Mouse (Mus musculus) G1E (cell line): ENCODE data around the gene Gramd1c. TPM values are rescaled to one million over a fixed set of nuclear protein-coding genes. Genes with fewer than 3 reads are reported as not detected.

Experiments
- ATAC-seq: 2 replicates; pipeline ENCODE4 v1.8.0; 2016; ENCODE audit warnings: mild to moderate bottlenecking; ENCODE audit not compliant: insufficient number of reproducible peaks, poor library complexity, low FRiP score, severe bottlenecking; ENCODE audit errors: extremely low read depth
- DNase-seq: peaks from one replicate; pipeline ENCODE4 v3.0.0; 2012; ENCODE audit warnings: low spot score
- H3K27me3 ChIP-seq: 2 replicates; pipeline ENCODE4 v1.6.1; 2012; ENCODE audit warnings: mild to moderate bottlenecking, low read length, inconsistent platforms; ENCODE audit not compliant: insufficient read depth
- H3K36me3 ChIP-seq: replicated peaks from 2 replicates; pipeline ENCODE3; 2012; ENCODE audit warnings: mild to moderate bottlenecking, inconsistent platforms
- H3K4me1 ChIP-seq: 2 replicates; pipeline ENCODE4 v1.6.1; 2012; ENCODE audit warnings: low read depth, low read length, inconsistent platforms, mixed read lengths; ENCODE audit not compliant: insufficient read depth
- H3K4me3 ChIP-seq: 2 replicates; pipeline ENCODE4 v1.5.1; 2012; ENCODE audit warnings: low read depth, mild to moderate bottlenecking, inconsistent platforms, low read length, moderate library complexity, mixed read lengths
- H3K9me3 ChIP-seq: replicated peaks from 2 replicates; pipeline ENCODE4 v1.6.1; 2012; ENCODE audit warnings: inconsistent platforms
- CTCF ChIP-seq: IDR thresholded peaks from 2 replicates; pipeline ENCODE4 v1.5.1; 2012; ENCODE audit warnings: low read depth, low read length, inconsistent platforms, mixed read lengths
- GATA1 ChIP-seq: IDR thresholded peaks from 2 replicates; pipeline ENCODE4 v1.6.1; 2012; ENCODE audit warnings: borderline replicate concordance, low read length, inconsistent platforms, mixed read lengths
- GATA2 ChIP-seq: IDR thresholded peaks from 2 replicates; pipeline ENCODE4 v1.6.1; 2012; ENCODE audit warnings: low read depth, low read length, inconsistent platforms, borderline replicate concordance
- POLR2AphosphoS5 ChIP-seq: IDR thresholded peaks from 2 replicates; pipeline ENCODE4 v1.6.1; 2012; ENCODE audit warnings: low read depth, low read length, inconsistent platforms; ENCODE audit not compliant: insufficient replicate concordance
- TAL1 ChIP-seq: conservative IDR thresholded peaks from 2 replicates; pipeline ENCODE4 v1.6.1; 2012; ENCODE audit warnings: low read depth, low read length, inconsistent platforms, mixed read lengths
- polyA plus RNA-seq: library from polyadenylated mRNA; stranded (reverse); fragments of >175 nt; gene quantifications from 2 replicates; pipeline ENCODE4 v1.2.3, GENCODE M21; 2012
- total RNA-seq, 2 experiments: library from RNA; stranded (forward) in 1 of 2; stranded (reverse) in 1 of 2; fragments of 200-1000 nt in 1 of 2; fragments of >200 nt in 1 of 2; fragmentation: Nextera tagmentation in 1 of 2; gene quantifications; 2 replicates each; pipeline ENCODE4 v1.2.3; 2014 to 2017

The Gramd1c gene
- total and polyA plus RNA-seq, 3 experiments = 0.10 to 11.2 (median 1.4) TPM

- H3K36me3 ChIP-seq = peaks cover 64% of the 10 kb centered on the region
- ATAC-seq (no peak), DNase-seq (no peak)
- no peak for TF ChIP-seq POLR2AphosphoS5
- no peak for TF ChIP-seq CTCF
- TF ChIP-seq GATA1 = no peak
- H3K27me3 ChIP-seq = no peaks in the 10 kb centered on the region
- no peaks in the 10 kb centered on the region for H3K9me3 ChIP-seq
- H3K4me1 ChIP-seq = no peaks in the 10 kb centered on the region
- H3K4me3 ChIP-seq = no peak overlapping the region
Observed at GRCm38 (mm10) chr16:43958038-43958437, 105.1 kb downstream of the Gramd1c start.

GRCm38 (mm10) chr16:43954913-43955312, 108.2 kb downstream of the Gramd1c start:
- H3K36me3 ChIP-seq = peaks cover 57% of the 10 kb centered on the region
- no peak for ATAC-seq
- TF ChIP-seq GATA1 = no peak
- TF ChIP-seq CTCF = no peak
- no peak for TF ChIP-seq POLR2AphosphoS5
- TF ChIP-seq GATA2 = no peak
- no peak for TF ChIP-seq TAL1
- H3K4me1 ChIP-seq = peaks cover 8% of the 10 kb centered on the region
- no peak for DNase-seq
- H3K27me3 ChIP-seq = no peaks in the 10 kb centered on the region
- no peak overlapping the region for H3K4me3 ChIP-seq
- no peaks in the 10 kb centered on the region for H3K9me3 ChIP-seq

GRCm38 (mm10) chr16:43951591-43951990, 111.6 kb downstream of the Gramd1c start:
- Histone ChIP-seq H3K36me3 (peaks cover 38% of the 10 kb centered on the region), H3K4me3 (no peak overlapping the region), H3K4me1 (peaks cover 8% of the 10 kb centered on the region), H3K9me3 (no peaks in the 10 kb centered on the region), H3K27me3 (no peaks in the 10 kb centered on the region)
- ATAC-seq (no peak), DNase-seq (no peak)
- no peak for TF ChIP-seq CTCF
- TF ChIP-seq GATA2 = no peak
- no peak for TF ChIP-seq POLR2AphosphoS5
- TF ChIP-seq GATA1 = no peak
- TF ChIP-seq TAL1 = no peak

GRCm38 (mm10) chr16:43945869-43946268, 117.3 kb downstream of the Gramd1c start:
- Histone ChIP-seq H3K27me3 (no peaks in the 10 kb centered on the region), H3K4me3 (no peak overlapping the region), H3K4me1 (no peaks in the 10 kb centered on the region), H3K9me3 (no peaks in the 10 kb centered on the region), H3K36me3 (peaks cover 23% of the 10 kb centered on the region)
- DNase-seq (no peak), ATAC-seq (no peak)
- TF ChIP-seq GATA2 (no peak), POLR2AphosphoS5 (no peak), CTCF (no peak), GATA1 (no peak), TAL1 (no peak)

DNA sequence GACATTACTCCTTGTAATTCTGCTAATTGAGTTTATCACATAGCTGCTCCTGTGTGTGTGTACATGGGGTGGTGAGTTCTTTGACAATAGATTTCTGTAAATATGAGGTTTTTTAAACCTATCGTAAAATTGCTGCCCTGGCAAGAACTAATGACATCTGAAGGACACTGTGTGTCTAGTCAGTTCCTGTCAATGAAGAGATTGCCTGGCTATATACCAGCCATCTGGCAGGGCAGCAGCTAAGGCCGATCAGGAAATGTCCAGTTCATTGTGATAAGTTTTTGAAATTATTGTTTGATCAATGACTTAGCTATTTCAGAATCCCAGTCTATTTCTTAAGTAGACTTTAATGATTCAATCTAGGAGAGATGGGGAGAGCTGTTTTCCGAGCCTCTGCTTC, 117.8 kb downstream of the Gramd1c start:
- H3K27me3 ChIP-seq = no peaks in the 10 kb centered on the region
- no peaks in the 10 kb centered on the region for H3K4me1 ChIP-seq
- peaks cover 19% of the 10 kb centered on the region for H3K36me3 ChIP-seq
- no peak for DNase-seq
- no peak overlapping the region for H3K4me3 ChIP-seq
- TF ChIP-seq CTCF = no peak
- ATAC-seq = no peak
- H3K9me3 ChIP-seq = no peaks in the 10 kb centered on the region

DNA sequence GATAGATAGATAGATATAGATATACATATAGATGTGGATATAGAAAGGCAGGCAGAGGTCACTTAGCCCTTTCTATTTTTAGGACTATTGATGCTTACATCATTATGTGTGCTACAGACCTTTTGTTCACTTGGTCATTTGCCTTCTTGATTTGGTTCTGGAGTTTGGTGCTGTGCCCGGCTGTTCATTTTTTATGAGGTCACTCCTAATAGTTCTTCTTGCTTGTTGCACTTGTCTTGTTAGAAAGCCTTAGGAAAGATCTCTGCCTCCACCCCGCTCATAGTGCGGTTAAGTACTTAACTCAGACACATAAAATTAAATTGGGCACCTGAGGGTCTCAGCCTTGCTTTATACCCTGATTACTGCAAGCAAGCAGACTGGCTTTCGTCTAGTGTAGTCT, 122.3 kb downstream of the Gramd1c start:
- TF ChIP-seq GATA1 = no peak
- no peak for TF ChIP-seq CTCF
- ATAC-seq = no peak
- H3K36me3 ChIP-seq = peaks cover 25% of the 10 kb centered on the region

DNA sequence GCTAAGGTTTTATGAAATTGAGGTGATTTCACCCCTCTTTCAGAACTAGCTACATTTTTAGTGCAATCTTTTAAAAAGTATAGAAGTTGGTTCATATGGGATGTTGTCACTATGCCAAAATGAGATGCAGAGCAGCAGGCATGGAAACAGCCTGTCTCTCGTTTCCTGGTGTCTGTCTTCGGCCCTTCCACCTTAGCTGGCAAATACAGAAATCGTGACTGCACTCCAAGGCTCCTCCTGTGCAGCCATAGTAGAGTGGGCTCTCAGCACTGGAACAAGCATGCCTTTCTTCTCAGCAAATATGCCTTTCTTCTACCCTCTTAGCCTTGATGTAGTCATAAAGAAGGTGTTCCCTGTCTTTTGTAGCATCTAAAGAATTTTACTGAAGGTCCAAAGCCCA, 127.3 kb downstream of the Gramd1c start:
- Histone ChIP-seq H3K27me3 (no peaks in the 10 kb centered on the region), H3K9me3 (no peaks in the 10 kb centered on the region), H3K4me3 (no peak overlapping the region), H3K4me1 (no peaks in the 10 kb centered on the region), H3K36me3 (peaks cover 35% of the 10 kb centered on the region)
- TF ChIP-seq TAL1 = no peak
- no peak for TF ChIP-seq GATA2
- DNase-seq (no peak), ATAC-seq (no peak)

More for the DNA sequence above, 122.3 kb downstream of the Gramd1c start:
- Histone ChIP-seq H3K4me1 (no peaks in the 10 kb centered on the region), H3K9me3 (no peaks in the 10 kb centered on the region), H3K4me3 (no peak overlapping the region), H3K27me3 (no peaks in the 10 kb centered on the region)
- DNase-seq = no peak
